Mouse (Mus musculus): ENCODE data around the gene Ccdc63.

The Ccdc63 gene

GRCm38 (mm10) chr5:122083282-122083681 lies 57.3 kb downstream of the Ccdc63 start:
- 100% methylated on average over 2 of the region's 2 CpGs for WGBS

GRCm38 (mm10) chr5:122081471-122081870 lies 59.2 kb downstream of the Ccdc63 start:
- 81% methylated on average over 13 of the region's 13 CpGs for WGBS

GRCm38 (mm10) chr5:122080930-122081329 lies 59.7 kb downstream of the Ccdc63 start:
- WGBS = 34% methylated on average over 11 of the region's 11 CpGs

DNA sequence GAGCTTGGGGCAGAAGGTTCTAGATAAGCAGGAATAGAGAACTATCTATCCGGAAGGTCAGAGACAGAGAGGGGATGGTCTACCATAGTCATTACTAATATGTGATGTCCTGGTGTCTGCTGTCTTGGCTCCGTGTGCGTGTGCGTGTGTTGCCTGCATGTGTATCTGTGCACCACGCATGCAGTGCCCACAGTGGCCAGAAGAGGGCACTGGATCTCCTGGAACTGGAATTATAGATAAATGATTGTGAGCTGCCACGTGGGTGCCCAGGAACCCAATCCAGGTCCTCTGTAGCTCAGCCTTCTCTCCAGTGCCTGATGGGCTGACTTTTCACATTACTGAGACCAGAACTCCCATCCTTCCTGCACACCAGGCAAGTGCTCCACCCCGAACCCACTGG lies 60.8 kb downstream of the Ccdc63 start:
- 84% methylated on average over 7 of the region's 7 CpGs for WGBS

DNA sequence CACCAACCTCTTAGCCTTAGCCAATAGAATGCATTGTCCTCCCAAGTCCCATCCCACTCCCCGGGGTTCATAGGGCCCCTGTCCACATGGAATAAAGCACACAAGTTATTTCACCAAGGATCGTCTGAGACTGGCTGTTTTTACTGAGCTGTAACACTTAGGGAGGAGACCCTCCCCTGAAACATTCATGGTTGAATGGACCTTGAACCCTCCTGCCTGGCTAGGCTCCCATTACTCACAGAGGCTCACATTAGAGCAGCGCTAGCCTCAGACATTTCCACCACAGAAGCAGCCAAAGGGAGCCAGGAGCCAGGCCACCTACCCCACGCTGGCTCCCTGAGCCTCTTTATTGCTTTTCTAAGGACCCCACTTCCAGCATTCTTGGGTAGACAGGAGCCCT lies 63.4 kb downstream of the Ccdc63 start:
- 75% methylated on average over 4 of the region's 4 CpGs for WGBS

- WGBS = 52% methylated on average over 3 of the region's 3 CpGs
These were observed 64.9 kb downstream of the Ccdc63 start for GRCm38 (mm10) chr5:122075736-122076135.

DNA sequence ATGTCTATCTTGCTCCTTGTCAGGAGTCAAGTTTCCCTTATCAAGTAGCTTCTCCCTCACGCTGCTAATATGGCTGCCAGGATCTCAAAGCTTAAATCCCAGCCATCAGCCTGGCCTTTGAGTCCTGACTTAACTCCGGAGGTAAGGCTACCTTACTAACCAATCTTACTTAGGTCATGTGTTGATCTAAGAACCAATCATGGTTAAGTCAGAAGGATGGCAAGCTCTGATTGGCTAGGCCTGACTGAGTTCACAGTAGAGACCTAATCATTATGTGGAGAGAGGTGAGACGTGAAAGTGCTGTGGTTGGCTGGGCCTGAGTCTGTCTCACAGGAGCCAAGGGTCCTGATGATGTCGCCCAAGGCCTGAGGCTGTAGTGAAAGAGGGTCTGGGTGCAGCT lies 68.6 kb downstream of the Ccdc63 start:
- 89% methylated on average over 4 of the region's 4 CpGs for WGBS

DNA sequence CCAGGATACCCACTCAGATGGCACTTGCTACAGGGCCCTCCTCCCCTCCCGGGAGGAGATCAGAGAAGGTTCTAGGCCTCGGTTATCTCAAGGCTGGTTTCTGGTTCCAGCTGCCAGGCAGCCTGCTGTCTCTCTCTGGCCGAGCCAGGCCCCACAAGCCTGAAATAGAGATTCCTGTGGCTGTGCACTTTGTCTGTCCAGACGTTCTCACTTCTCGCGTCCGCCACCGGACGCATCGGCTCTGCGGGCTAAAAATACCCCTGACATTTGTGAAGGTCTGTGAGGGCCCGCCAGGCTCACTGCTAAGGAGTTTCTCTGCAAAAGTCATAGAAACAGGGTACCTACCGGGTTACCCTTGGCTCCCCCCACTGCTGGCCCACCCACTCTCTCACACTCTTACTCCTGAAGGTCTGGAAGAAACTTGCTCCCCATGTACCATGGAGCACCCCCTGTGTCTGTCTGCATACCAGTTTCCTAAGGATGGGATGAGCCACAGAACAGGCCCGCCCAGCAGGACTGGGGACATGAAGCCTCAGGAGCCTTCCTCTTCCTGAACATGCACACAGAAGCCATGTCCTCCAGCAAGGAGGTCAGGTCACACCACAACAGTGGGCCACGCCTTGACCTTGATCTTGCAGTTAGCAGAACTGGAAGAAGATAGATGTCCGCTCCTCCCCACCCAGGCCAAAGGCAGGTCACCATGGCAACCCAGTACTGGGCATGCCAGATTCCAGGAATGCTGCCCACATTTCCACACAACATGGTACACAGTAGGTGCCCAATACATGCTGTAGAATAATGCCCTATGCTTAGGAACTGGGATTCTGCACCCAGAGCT lies 69.4 kb downstream of the Ccdc63 start:
- WGBS = 49% methylated on average over 16 of the region's 16 CpGs

DNA sequence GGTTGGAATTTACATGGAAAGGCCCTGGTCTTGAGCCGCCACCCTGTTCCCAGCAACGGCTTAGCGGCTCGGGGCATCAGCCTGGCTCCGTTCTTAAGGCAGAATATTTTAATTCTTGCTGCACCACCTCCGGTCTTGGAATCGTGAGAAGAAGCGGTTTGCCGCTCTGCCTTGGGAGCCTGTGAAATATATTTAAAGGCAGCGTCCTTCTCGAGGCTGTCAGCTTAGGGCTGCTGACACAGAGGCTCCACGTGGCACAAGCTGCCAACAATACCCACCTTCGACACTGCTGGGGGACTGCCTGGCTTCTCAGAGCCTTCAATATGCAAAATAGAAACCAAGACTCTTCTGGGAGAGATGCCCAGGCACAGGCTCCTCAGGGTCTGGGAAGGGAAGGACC lies 72.1 kb downstream of the Ccdc63 start:
- 44% methylated on average over 13 of the region's 13 CpGs for WGBS

DNA sequence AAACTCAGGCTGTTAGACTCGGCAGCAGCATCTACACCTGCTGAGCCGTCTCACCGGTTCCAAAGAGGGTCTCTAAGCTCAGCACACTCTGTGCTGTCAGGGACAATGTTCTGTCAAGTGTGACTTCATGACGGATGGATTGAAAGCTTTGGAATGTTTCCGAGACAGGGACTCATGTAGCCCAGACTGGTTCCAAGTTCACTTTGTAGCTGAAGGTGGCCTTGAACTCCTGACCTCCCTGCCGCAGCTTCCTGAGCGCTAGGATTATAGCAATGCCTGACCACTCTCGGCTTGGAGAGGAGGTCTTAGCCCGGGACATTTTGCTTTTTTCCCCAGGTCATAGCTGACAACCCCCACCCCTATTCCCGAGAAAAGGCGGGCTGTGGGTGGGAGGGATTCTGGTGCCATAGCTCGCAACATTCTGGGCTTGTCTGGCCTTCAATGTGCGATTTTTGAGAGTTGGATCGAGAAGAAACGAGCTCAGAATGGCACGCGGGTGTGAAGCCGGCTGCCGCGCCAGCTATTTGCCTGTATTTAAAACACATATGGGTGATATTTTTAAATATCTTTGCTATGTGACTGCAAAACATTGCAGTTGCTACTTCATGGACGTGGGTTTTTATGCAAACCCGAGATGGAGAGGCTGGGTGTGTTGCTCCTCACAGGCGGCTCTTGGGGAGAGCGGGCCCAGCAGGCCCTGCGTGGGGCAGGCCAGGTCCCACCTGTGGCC lies 77.3 kb downstream of the Ccdc63 start:
- 46% methylated on average over 25 of the region's 25 CpGs for WGBS

DNA sequence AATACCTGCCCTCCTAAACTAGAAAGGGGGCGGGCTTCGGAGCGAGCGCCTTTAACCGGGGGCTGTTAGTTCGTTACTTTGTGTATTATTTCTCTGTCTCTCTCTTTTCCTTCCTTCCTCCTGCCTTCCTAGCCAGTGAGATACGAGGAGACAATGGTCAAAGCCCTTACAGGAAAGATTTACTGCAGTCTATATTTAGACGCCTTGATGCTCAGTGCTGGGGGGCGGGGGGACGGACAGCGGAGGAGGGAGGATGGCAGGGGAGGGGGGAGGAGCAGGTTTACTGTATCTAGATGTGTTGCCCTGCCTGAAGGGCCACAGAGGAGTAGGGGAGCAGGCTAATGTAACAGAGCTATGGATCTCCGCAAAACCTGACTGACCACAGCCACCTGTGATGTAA lies 78.1 kb downstream of the Ccdc63 start:
- 15% methylated on average over 12 of the region's 12 CpGs for WGBS

- WGBS = 40% methylated on average over 11 of the region's 12 CpGs
These were observed 79.8 kb downstream of the Ccdc63 start for GRCm38 (mm10) chr5:122060767-122061333.

GRCm38 (mm10) chr5:122059060-122060017 lies 81.3 kb downstream of the Ccdc63 start:
- 16% methylated on average over 39 of the region's 39 CpGs for WGBS

Data from cerebral cortex, adult 2 months (tissue).